Mouse (Mus musculus): ENCODE results near the gene Gm884.

Gene Gm884

GRCm38 (mm10) chr11:103621040-103621439 lies at the start of gene Gm884:
Gm884 (minus strand) TSS chr11:103621140.
- no peak for DNase-seq

- no peak for DNase-seq
Measured at GRCm38 (mm10) chr11:103666907-103667426, 46.0 kb upstream of the Gm884 start.

GRCm38 (mm10) chr11:103666181-103666906 lies 45.4 kb upstream of the Gm884 start:
- DNase-seq = no peak

- DNase-seq = no peak
Measured at GRCm38 (mm10) chr11:103665695-103666094, 44.8 kb upstream of the Gm884 start.

GRCm38 (mm10) chr11:103663119-103663518 lies 42.2 kb upstream of the Gm884 start:
- no peak for DNase-seq

- DNase-seq = no peak
Measured at GRCm38 (mm10) chr11:103662546-103662945, 41.6 kb upstream of the Gm884 start.

- no peak for DNase-seq
Measured at GRCm38 (mm10) chr11:103661863-103662262, 40.9 kb upstream of the Gm884 start.

- no peak for DNase-seq
Measured at GRCm38 (mm10) chr11:103658189-103658588, 37.2 kb upstream of the Gm884 start.

GRCm38 (mm10) chr11:103656520-103656919 lies 35.6 kb upstream of the Gm884 start:
- DNase-seq = peak; percentile 57

GRCm38 (mm10) chr11:103653359-103653965 lies 32.5 kb upstream of the Gm884 start:
- no peak for DNase-seq

- no peak for DNase-seq
Measured at GRCm38 (mm10) chr11:103651426-103651825, 30.5 kb upstream of the Gm884 start.

- DNase-seq = no peak
Measured at GRCm38 (mm10) chr11:103649983-103650493, 29.1 kb upstream of the Gm884 start.

- no peak for DNase-seq
Measured at GRCm38 (mm10) chr11:103649301-103649982, 28.5 kb upstream of the Gm884 start, which contains the start of gene Rprml. Rprml (plus strand) TSS chr11:103649570.

- no peak for DNase-seq
Measured at GRCm38 (mm10) chr11:103648656-103649055, 27.7 kb upstream of the Gm884 start.

GRCm38 (mm10) chr11:103647921-103648620 lies 27.1 kb upstream of the Gm884 start:
- peak; percentile 2 for DNase-seq

- DNase-seq = no peak
Measured at GRCm38 (mm10) chr11:103646301-103646700, 25.4 kb upstream of the Gm884 start.

GRCm38 (mm10) chr11:103645731-103646130 lies 24.8 kb upstream of the Gm884 start:
- DNase-seq = peak; percentile 1

- no peak for DNase-seq
Measured at GRCm38 (mm10) chr11:103643211-103643610, 22.3 kb upstream of the Gm884 start.

- peak; percentile 56 for DNase-seq
Measured at GRCm38 (mm10) chr11:103639407-103639946, 18.5 kb upstream of the Gm884 start.

- DNase-seq = no peak
Measured at GRCm38 (mm10) chr11:103638790-103639189, 17.9 kb upstream of the Gm884 start, which contains the start of gene Lyzl6. Lyzl6 (minus strand) TSS chr11:103638890.

- no peak for DNase-seq
Measured at GRCm38 (mm10) chr11:103636261-103636660, 15.3 kb upstream of the Gm884 start.

- no peak for DNase-seq
Measured at GRCm38 (mm10) chr11:103635481-103635880, 14.5 kb upstream of the Gm884 start.
